Mouse (Mus musculus) midbrain, embryonic 14.5 days (tissue): ENCODE results near the gene Cphx1. TPM values are rescaled to one million over a fixed set of nuclear protein-coding genes. Genes with fewer than 3 reads are reported as not detected.
"Not testable (repeated sequence)": the region's sequence is repeated elsewhere in the genome, so short reads cannot be mapped to it uniquely, and the experiment has no call there.

Source experiments
- ATAC-seq: fragments of 200-750 bp; cut with Nextera tagmentation; 2 replicates; pipeline ENCODE4 v1.8.0; 2017; ENCODE audit warnings: moderate number of reproducible peaks, moderate library complexity; ENCODE audit not compliant: low FRiP score, low TSS enrichment
- DNase-seq: peaks from one replicate; pipeline ENCODE4 v3.0.0-alpha.2; 2015
- H3K27ac ChIP-seq: fragments of 300-500 bp; sonication (generic); replicated peaks from 2 replicates; pipeline ENCODE4 v1.5.1; 2014; ENCODE audit warnings: mild to moderate bottlenecking, low read depth, low read length, moderate library complexity
- H3K27me3 ChIP-seq: fragments of 300-500 bp; sonication (generic); 2 replicates; pipeline ENCODE4 v1.6.1; 2014; ENCODE audit warnings: low read length, control low read depth, mixed read lengths; ENCODE audit not compliant: control insufficient read depth, insufficient read depth
- H3K36me3 ChIP-seq: fragments of 300-500 bp; sonication (generic); 2 replicates; pipeline ENCODE4 v1.6.1; 2014; ENCODE audit warnings: low read length, control low read depth; ENCODE audit not compliant: control insufficient read depth, insufficient read depth
- H3K4me1 ChIP-seq: fragments of 300-500 bp; sonication (generic); 2 replicates; pipeline ENCODE4 v1.6.1; 2014; ENCODE audit warnings: mild to moderate bottlenecking, antibody characterized with exemption, low read length, control low read depth; ENCODE audit not compliant: control insufficient read depth, insufficient read depth
- H3K4me2 ChIP-seq: fragments of 300-500 bp; sonication (generic); 2 replicates; pipeline ENCODE4 v1.6.1; 2014; ENCODE audit warnings: mild to moderate bottlenecking, low read length, moderate library complexity
- H3K4me3 ChIP-seq: fragments of 300-500 bp; sonication (generic); replicated peaks from 2 replicates; pipeline ENCODE4 v1.5.1; 2014; ENCODE audit warnings: low read depth, low read length
- H3K9ac ChIP-seq: fragments of 300-500 bp; sonication (generic); replicated peaks from 2 replicates; pipeline ENCODE4 v1.6.1; 2014; ENCODE audit warnings: mild to moderate bottlenecking, low read length, moderate library complexity
- H3K9me3 ChIP-seq: fragments of 300-500 bp; sonication (generic); 2 replicates; pipeline ENCODE4 v1.6.1; 2016; ENCODE audit warnings: low read length, control low read depth, mixed read lengths; ENCODE audit not compliant: control insufficient read depth
- WGBS: fragments of 180-500 bp; shearing (Covaris S2); extraction: QIAGEN DNeasy Blood & Tissue Kit; methylation state at CpG from one replicate; pipeline ENCODE4 v1.1.7; 2014; 5-methylcytosine and 5-hydroxymethylcytosine counted together
- polyA plus RNA-seq: library from polyadenylated mRNA; unstranded; fragments of >200 nt; fragmentation: Nextera tagmentation; extraction: Ambion mirVana; gene quantifications from 2 replicates; pipeline ENCODE4 v1.2.1, GENCODE M21; 2014

The Cphx1 gene
- polyA plus RNA-seq, 1 experiment from 2014 or later: not detected

GRCm38 (mm10) chr14:25927562-25927881 lies 10.6 kb upstream of the Cphx1 start, which contains the start of gene Tmem254a:
Tmem254a (minus strand) TSS chr14:25927672.
- no CpG with 5 or more reads among the region's 10 CpGs for WGBS

GRCm38 (mm10) chr14:25936867-25937630 lies 1.1 kb upstream of the Cphx1 start:
- H3K27me3 ChIP-seq, H3K4me2 ChIP-seq, H3K36me3 ChIP-seq, DNase-seq, H3K9ac ChIP-seq, H3K4me3 ChIP-seq, H3K27ac ChIP-seq, H3K4me1 ChIP-seq, H3K9me3 ChIP-seq, ATAC-seq: not testable (repeated sequence)
- WGBS: no CpG with 5 or more reads among the region's 5 CpGs

More at GRCm38 (mm10) chr14:25927562-25927881, 10.6 kb upstream of the Cphx1 start, which contains the start of gene Tmem254a:
- not testable (repeated sequence) for H3K9me3 ChIP-seq, H3K4me3 ChIP-seq, H3K27me3 ChIP-seq, H3K4me2 ChIP-seq, H3K27ac ChIP-seq, H3K4me1 ChIP-seq, H3K36me3 ChIP-seq, DNase-seq, H3K9ac ChIP-seq
- peak; percentile 43; the same call in 1 of the 2 replicates for ATAC-seq

GRCm38 (mm10) chr14:25957861-25958260 lies 19.8 kb downstream of the Cphx1 start:
- DNase-seq, H3K4me3 ChIP-seq: not testable (repeated sequence)
- WGBS: no CpG with 5 or more reads among the region's 3 CpGs

GRCm38 (mm10) chr14:25978371-25979241 lies 40.5 kb downstream of the Cphx1 start, which contains the start of gene Duxbl1:
Duxbl1 (plus strand) TSS chr14:25978577.
- H3K9me3 ChIP-seq, H3K4me3 ChIP-seq, DNase-seq, H3K4me1 ChIP-seq, H3K36me3 ChIP-seq, H3K27me3 ChIP-seq: not testable (repeated sequence)
- Histone ChIP-seq H3K27ac (peak within 1 kb of the TSS; percentile 88), H3K9ac (0 out of 2 replicates have a peak within 1 kb of the TSS, but pooled peaks have one; percentile 34), H3K4me2 (peak within 1 kb of the TSS; percentile 40)
- peak; percentile 91 for ATAC-seq
- WGBS: no CpG with 5 or more reads among the region's 25 CpGs

More at GRCm38 (mm10) chr14:25957861-25958260, 19.8 kb downstream of the Cphx1 start:
- not testable (repeated sequence) for ATAC-seq, H3K4me2 ChIP-seq, H3K36me3 ChIP-seq, H3K9ac ChIP-seq, H3K9me3 ChIP-seq, H3K27me3 ChIP-seq, H3K4me1 ChIP-seq, H3K27ac ChIP-seq

GRCm38 (mm10) chr14:25979242-25979941 lies 41.3 kb downstream of the Cphx1 start:
- H3K36me3 ChIP-seq, DNase-seq, H3K9me3 ChIP-seq, H3K4me1 ChIP-seq, H3K4me3 ChIP-seq, H3K27me3 ChIP-seq: not testable (repeated sequence)
- 0 out of 2 replicates have a peak overlapping the region, but pooled peaks have one; percentile 34 for H3K9ac ChIP-seq
- 0% methylated on average over 6 of the region's 13 CpGs for WGBS
- H3K4me2 ChIP-seq: peak overlapping the region; percentile 40
- peak overlapping the region; percentile 88 for H3K27ac ChIP-seq
- peak; percentile 55; the same call in 1 of the 2 replicates for ATAC-seq

GRCm38 (mm10) chr14:25981880-25982279 lies 43.8 kb downstream of the Cphx1 start:
- WGBS: 92% methylated on average over 6 of the region's 9 CpGs
- ATAC-seq, H3K27me3 ChIP-seq: not testable (repeated sequence)

More at GRCm38 (mm10) chr14:25981880-25982279, 43.8 kb downstream of the Cphx1 start:
- not testable (repeated sequence) for H3K36me3 ChIP-seq, H3K9me3 ChIP-seq, H3K27ac ChIP-seq, H3K4me2 ChIP-seq, H3K4me1 ChIP-seq, H3K9ac ChIP-seq, H3K4me3 ChIP-seq
- peak; percentile 0 for DNase-seq

Other genes with a start within 250 kb of the Cphx1 start
- gene Ppif, start 244.2 kb upstream of the Cphx1 start, polyA plus RNA-seq: 28.0 and 29.4 TPM in 2 replicates
- 8.1 and 13.6 TPM in 2 replicates for gene Zcchc24, start 169.3 kb upstream of the Cphx1 start, polyA plus RNA-seq
- gene Anxa11, start 96.1 kb upstream of the Cphx1 start, polyA plus RNA-seq: 0.42 and 2.4 TPM in 2 replicates
- gene Plac9a, start 35.2 kb upstream of the Cphx1 start, polyA plus RNA-seq: not detected in 2 replicates
- gene Tmem254a, start 10.6 kb upstream of the Cphx1 start, polyA plus RNA-seq: 2.9 and 4.7 TPM in 2 replicates
- gene Duxbl1, start 40.3 kb downstream of the Cphx1 start, polyA plus RNA-seq: 2.0 and 3.0 TPM in 2 replicates
- 1.8 and 3.9 TPM in 2 replicates for gene Gm9780, start 104.4 kb downstream of the Cphx1 start, polyA plus RNA-seq
- gene Tmem254c, start 129.1 kb downstream of the Cphx1 start, polyA plus RNA-seq: 18.3 and 29.7 TPM in 2 replicates
- not detected in 2 replicates for gene Cphx2, start 143.2 kb downstream of the Cphx1 start, polyA plus RNA-seq
- gene Cphx3, start 144.0 kb downstream of the Cphx1 start, polyA plus RNA-seq: not detected in 2 replicates
- gene Duxbl2, start 180.0 kb downstream of the Cphx1 start, polyA plus RNA-seq: 0.72 and 5.5 TPM in 2 replicates
- gene Plac9b, start 244.2 kb downstream of the Cphx1 start, polyA plus RNA-seq: 1.4 and 5.9 TPM in 2 replicates